Mouse (Mus musculus): ENCODE measurements at regions not wholly inside any gene's neighbourhood (a gene's known extent, or its start where the extent isn't known, plus 50 kb on each side); places are given as distances from the start of the nearest gene placed in this dataset.
"Not testable (repeated sequence)": the region's sequence is repeated elsewhere in the genome, so short reads cannot be mapped to it uniquely, and the experiment has no call there.

- intact Hi-C loops (cut with DNase I): no loop called here
- DNase-seq: no peak
These were observed 82.8 kb downstream of the Ddx11 start for GRCm38 (mm10) chr17:66206074-66206473.

- DNase-seq; intact Hi-C loops (cut with DNase I): not testable (repeated sequence)
These were observed 84.6 kb downstream of the Ddx11 start for GRCm38 (mm10) chr17:66207653-66208497.

- intact Hi-C loops (cut with DNase I); DNase-seq: not testable (repeated sequence)
These were observed 85.6 kb downstream of the Ddx11 start for GRCm38 (mm10) chr17:66208803-66209515.

- no peak for DNase-seq
- intact Hi-C loops (cut with DNase I): loop anchor here (2.0 kb wide), 1 partner anchor 61 kb away; no protein-coding TSS in a partner anchor
These were observed 88.2 kb downstream of the Ddx11 start for GRCm38 (mm10) chr17:66211561-66211960.

- no peak for DNase-seq
- intact Hi-C loops (cut with DNase I): no loop called here
These were observed 89.3 kb downstream of the Ddx11 start for GRCm38 (mm10) chr17:66212616-66213015.

GRCm38 (mm10) chr17:66218321-66218720 is 95.0 kb downstream of the Ddx11 start:
- intact Hi-C loops (cut with DNase I): no loop called here
- no peak for DNase-seq

GRCm38 (mm10) chr17:66219669-66220435 is 96.5 kb downstream of the Ddx11 start:
- DNase-seq: no peak
- intact Hi-C loops (cut with DNase I): no loop called here

GRCm38 (mm10) chr17:66221256-66221655 is 97.9 kb downstream of the Ddx11 start:
- intact Hi-C loops (cut with DNase I): no loop called here
- peak; percentile 52 to 57 for DNase-seq

- no peak for DNase-seq
- intact Hi-C loops (cut with DNase I): no loop called here
These were observed 100.4 kb downstream of the Ddx11 start for GRCm38 (mm10) chr17:66223711-66224110.

GRCm38 (mm10) chr17:66224241-66224640 is 100.9 kb downstream of the Ddx11 start:
- intact Hi-C loops (cut with DNase I): no loop called here
- no peak for DNase-seq

- intact Hi-C loops (cut with DNase I): no loop called here
These were observed 109.1 kb downstream of the Ddx11 start for GRCm38 (mm10) chr17:66232391-66232790.

GRCm38 (mm10) chr17:66232891-66233421 is 109.6 kb downstream of the Ddx11 start:
- intact Hi-C loops (cut with DNase I): no loop called here
- DNase-seq: no peak

More at GRCm38 (mm10) chr17:66232391-66232790, 109.1 kb downstream of the Ddx11 start:
- no peak for DNase-seq

- intact Hi-C loops (cut with DNase I): no loop called here
- peak in 1 of 2 experiments; percentile 30 for DNase-seq
These were observed 110.2 kb downstream of the Ddx11 start for GRCm38 (mm10) chr17:66233451-66233951.

- no peak for DNase-seq
- intact Hi-C loops (cut with DNase I): no loop called here
These were observed 111.1 kb downstream of the Ddx11 start for GRCm38 (mm10) chr17:66234432-66234831.

- intact Hi-C loops (cut with DNase I): loop anchor here (1.0 kb wide), 3 partner anchors 219 to 255 kb away; no protein-coding TSS in a partner anchor
- DNase-seq: peak; percentile 86 to 88
These were observed 111.9 kb downstream of the Ddx11 start for GRCm38 (mm10) chr17:66235096-66235805.

GRCm38 (mm10) chr17:66235806-66236335 is 112.6 kb downstream of the Ddx11 start:
- intact Hi-C loops (cut with DNase I): loop anchor here (1.0 kb wide), 3 partner anchors 218 to 254 kb away; no protein-coding TSS in a partner anchor
- DNase-seq: no peak

GRCm38 (mm10) chr17:66241868-66242622 is 118.7 kb downstream of the Ddx11 start:
- intact Hi-C loops (cut with DNase I): no loop called here
- DNase-seq: no peak

GRCm38 (mm10) chr17:66244183-66244582 is 120.9 kb downstream of the Ddx11 start:
- no peak for DNase-seq
- intact Hi-C loops (cut with DNase I): no loop called here

Measured in heart, postnatal 36 days (tissue).